Mouse (Mus musculus): Measurements from ENCODE around the gene Sds. TPM values are rescaled to one million over a fixed set of nuclear protein-coding genes. Genes with fewer than 3 reads are reported as not detected.

The Sds gene
- total RNA-seq, 2 experiments from 2014 or later, result not detected

DNA sequence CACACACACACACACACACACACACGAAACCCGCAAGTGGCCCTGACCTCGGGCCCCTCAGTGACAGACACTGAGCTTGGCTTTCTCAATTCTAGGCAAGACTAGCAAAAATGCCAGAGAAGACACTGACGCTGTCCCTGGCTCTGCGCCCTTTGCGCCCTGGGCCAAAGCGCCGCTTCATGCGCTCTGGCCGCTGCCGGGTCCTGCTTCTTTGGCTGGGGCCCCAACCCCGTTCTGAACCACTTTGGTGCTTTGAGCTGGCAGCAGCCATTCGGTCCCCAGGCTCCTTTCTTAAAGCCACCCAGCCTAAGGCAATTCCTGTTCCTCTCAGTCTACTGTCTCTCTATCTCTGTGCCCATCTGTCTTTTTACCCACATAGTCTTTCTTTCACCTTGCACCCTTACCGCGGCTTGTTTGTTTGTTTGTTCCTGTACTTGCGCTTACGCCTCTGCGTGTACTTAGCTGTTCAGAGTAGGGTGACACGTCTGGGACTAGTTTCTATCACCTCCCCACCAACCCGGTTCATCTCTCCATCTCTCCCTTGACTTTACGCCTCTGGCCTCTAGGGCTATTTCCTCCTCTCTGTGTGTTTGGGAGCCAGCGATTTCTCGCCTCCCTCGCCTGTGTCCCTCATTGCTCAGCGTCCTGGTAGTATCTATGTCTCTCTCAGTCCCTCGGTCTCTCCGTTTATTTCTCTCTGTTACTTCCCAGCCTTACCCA, 37.2 kb upstream of the Sds start:
- no peak for ATAC-seq (replicated peaks; ENCODE audit: low FRiP score, poor library complexity, severe bottlenecking)

- ATAC-seq (replicated peaks; ENCODE audit: low FRiP score, poor library complexity, severe bottlenecking), result no peak
These were observed 36.2 kb upstream of the Sds start for GRCm38 (mm10) chr5:120439887-120440670.

DNA sequence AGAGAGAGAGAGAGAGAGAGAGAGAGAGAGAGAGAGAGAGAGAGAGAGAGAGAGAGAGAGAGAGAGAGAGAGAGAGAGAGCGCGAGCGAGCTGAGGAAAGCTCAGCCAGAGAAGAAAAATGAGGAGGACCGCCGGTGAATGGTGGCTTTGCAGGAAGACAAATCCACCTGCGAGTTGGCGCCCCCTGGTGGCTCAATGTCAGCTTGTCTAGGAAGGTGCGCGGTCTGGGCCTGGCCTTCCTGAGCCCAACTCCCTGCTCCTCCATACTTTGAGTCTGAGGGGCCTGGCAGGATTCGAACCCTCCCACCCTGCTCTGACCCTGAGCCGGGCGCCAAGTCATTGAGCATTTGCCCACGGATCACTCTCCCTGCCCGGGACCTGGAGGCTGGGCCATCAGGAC, 35.6 kb upstream of the Sds start:
- ATAC-seq (replicated peaks; ENCODE audit: low FRiP score, poor library complexity, severe bottlenecking), result peak; percentile 56

- ATAC-seq (replicated peaks; ENCODE audit: low FRiP score, poor library complexity, severe bottlenecking), result no peak
These were observed 29.0 kb upstream of the Sds start for GRCm38 (mm10) chr5:120447305-120447704.

GRCm38 (mm10) chr5:120454756-120455337, 21.5 kb upstream of the Sds start:
- no peak for ATAC-seq (replicated peaks; ENCODE audit: low FRiP score, poor library complexity, severe bottlenecking)

GRCm38 (mm10) chr5:120456253-120456652, 20.1 kb upstream of the Sds start:
- ATAC-seq (replicated peaks; ENCODE audit: low FRiP score, poor library complexity, severe bottlenecking), result no peak

DNA sequence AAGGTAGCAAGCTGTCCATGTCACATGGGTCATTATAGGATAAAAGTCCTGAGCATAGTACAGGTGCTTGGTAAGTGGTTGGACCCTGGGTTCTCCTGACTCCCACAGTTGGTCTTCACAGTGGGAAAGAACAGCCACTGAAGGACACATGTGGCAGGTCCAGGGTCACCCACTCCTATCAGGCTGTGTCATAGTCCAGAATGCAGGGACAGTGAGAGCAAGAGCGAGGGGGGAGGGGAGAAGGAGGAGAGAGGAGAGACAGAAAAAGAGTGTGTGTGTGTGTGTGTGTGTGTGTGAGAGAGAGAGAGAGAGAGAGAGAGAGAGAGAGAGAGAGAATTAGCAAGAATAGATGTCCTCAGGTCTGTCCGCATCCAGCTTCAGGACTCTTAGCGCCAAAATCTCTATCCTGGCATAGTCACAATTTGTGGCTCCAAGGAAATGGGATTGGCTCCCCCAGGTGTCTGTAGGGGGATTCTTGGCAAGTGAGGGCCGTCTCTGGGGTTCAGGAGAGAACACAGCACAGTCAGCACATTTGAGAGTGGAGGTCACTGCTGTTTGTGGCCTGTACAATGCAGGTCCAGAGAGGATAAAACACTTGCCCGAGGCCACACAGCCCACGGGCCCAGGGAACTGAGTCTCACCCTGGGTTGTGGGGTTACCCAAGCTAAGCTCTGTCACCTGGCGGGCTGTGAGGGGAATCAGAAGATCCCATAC, 19.3 kb upstream of the Sds start:
- no peak for ATAC-seq (replicated peaks; ENCODE audit: low FRiP score, poor library complexity, severe bottlenecking)

GRCm38 (mm10) chr5:120457628-120458027, 18.7 kb upstream of the Sds start:
- no peak for ATAC-seq (replicated peaks; ENCODE audit: low FRiP score, poor library complexity, severe bottlenecking)

- 0 out of 2 replicates have a peak, but pooled peaks have one; percentile 31 for ATAC-seq (replicated peaks; ENCODE audit: low FRiP score, poor library complexity, severe bottlenecking)
These were observed 17.2 kb upstream of the Sds start for GRCm38 (mm10) chr5:120459133-120459532.

- no peak for ATAC-seq (replicated peaks; ENCODE audit: low FRiP score, poor library complexity, severe bottlenecking)
These were observed 14.4 kb upstream of the Sds start for GRCm38 (mm10) chr5:120461902-120462301.

DNA sequence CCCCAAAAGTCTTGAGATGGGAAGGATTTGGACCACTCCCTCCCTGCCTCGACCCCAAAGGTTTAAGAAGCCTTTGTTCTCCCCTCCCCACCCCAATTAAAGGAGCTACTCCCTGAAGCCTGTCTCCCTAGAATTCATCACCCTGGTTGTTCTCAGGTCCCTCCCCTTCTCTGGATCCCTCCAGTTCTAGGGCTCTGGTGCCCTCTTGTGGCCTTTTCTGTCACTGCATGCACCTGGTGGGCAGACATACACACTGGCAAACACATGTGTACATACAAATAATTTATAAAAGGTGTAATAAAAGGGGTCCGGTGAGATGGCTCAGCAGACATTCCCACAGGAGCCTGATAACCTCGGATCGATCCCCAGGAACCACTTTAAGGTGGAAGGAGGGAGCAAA, 12.0 kb upstream of the Sds start:
- ATAC-seq (replicated peaks; ENCODE audit: low FRiP score, poor library complexity, severe bottlenecking), result no peak

- no peak for ATAC-seq (replicated peaks; ENCODE audit: low FRiP score, poor library complexity, severe bottlenecking)
These were observed 11.3 kb upstream of the Sds start for GRCm38 (mm10) chr5:120465062-120465461.

GRCm38 (mm10) chr5:120465860-120466259, 10.5 kb upstream of the Sds start:
- peak; percentile 92 for ATAC-seq (replicated peaks; ENCODE audit: low FRiP score, poor library complexity, severe bottlenecking)

DNA sequence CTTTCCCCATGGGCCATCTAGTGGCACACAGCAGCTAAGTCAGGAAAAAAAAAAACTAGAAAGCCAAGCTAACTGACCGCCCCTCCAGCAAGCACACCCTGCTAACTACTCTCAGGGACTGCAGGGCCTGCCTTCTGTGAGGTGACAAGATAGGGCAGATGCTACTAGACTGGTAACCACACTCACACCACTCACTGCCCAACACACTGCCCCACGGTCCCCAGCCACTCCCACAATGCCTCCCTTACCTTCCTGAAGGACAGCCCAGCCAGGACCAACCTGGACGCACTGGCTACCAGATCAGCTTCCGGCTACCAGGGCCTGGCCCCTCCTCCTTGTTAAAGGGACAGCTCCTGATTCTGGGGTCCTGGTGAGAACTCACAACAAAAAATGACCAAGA, 9.3 kb upstream of the Sds start:
- ATAC-seq (replicated peaks; ENCODE audit: low FRiP score, poor library complexity, severe bottlenecking), result no peak

- ATAC-seq (replicated peaks; ENCODE audit: low FRiP score, poor library complexity, severe bottlenecking), result no peak
These were observed 8.0 kb upstream of the Sds start for GRCm38 (mm10) chr5:120468336-120468735.

DNA sequence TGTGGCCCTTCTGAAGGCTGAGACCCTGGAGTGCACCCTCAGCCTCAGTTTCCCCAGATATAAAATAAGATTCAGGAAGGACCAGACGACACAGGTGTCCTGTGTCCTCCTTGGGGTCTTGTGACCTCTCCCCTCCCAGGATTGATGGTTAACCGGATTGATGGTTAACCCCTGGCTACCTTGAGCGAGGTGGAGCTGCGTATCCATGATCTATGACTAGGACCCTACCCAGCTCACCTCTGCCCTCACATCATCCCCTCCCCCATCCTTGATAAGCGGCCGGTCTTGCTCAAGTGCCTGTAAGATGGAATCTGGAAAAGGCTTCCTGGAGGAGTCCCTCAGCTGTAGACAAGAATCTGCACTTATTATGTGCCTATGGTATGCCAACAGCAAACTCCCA, 7.5 kb upstream of the Sds start:
- ATAC-seq (replicated peaks; ENCODE audit: low FRiP score, poor library complexity, severe bottlenecking), result no peak

- no peak for ATAC-seq (replicated peaks; ENCODE audit: low FRiP score, poor library complexity, severe bottlenecking)
These were observed 4.8 kb upstream of the Sds start for GRCm38 (mm10) chr5:120471538-120471937.

GRCm38 (mm10) chr5:120472770-120473169, 3.6 kb upstream of the Sds start, which contains the start of gene Sdsl:
Gene Sdsl (minus strand): TSS chr5:120472810.
- ATAC-seq (replicated peaks; ENCODE audit: low FRiP score, poor library complexity, severe bottlenecking), result no peak

GRCm38 (mm10) chr5:120473361-120473760, 3.0 kb upstream of the Sds start:
- no peak for ATAC-seq (replicated peaks; ENCODE audit: low FRiP score, poor library complexity, severe bottlenecking)

- no peak for ATAC-seq (replicated peaks; ENCODE audit: low FRiP score, poor library complexity, severe bottlenecking)
These were observed 465 bp upstream of the Sds start for GRCm38 (mm10) chr5:120475861-120476260.
